Mouse (Mus musculus): ENCODE results near the gene Hist1h2bc. TPM values are rescaled to one million over a fixed set of nuclear protein-coding genes. Genes with fewer than 3 reads are reported as not detected.

Hist1h2bc gene
- polyA plus RNA-seq, 1 experiment from 2014 or later: 115 TPM

- whole genome bisulfite sequencing: 67% methylated on average over 15 of the region's 15 CpGs
- H3K9ac ChIP-seq (ENCODE audit: low read length): no peak overlapping the region
- H3K4me1 ChIP-seq (replicated peaks; ENCODE audit: control insufficient read depth, insufficient read depth): no peaks in the 10 kb centered on the region
- H3K9me3 ChIP-seq (ENCODE audit: control insufficient read depth, low read length): no peaks in the 10 kb centered on the region
- no peak overlapping the region for H3K27ac ChIP-seq (replicated peaks)
- TF ChIP-seq CTCF (IDR thresholded peaks at IDR 0.05; ENCODE audit: low read depth) (no peak), EP300 (optimal IDR thresholded peaks at IDR 0.05) (no peak)
- ATAC-seq (ENCODE audit: low FRiP score, low TSS enrichment) (no peak), DNase-seq (ENCODE audit: low spot score) (no peak)
- no peaks in the 10 kb centered on the region for H3K36me3 ChIP-seq (ENCODE audit: control insufficient read depth, insufficient read depth, low read length)
- no peak overlapping the region for H3K4me2 ChIP-seq (replicated peaks; ENCODE audit: low read depth)
- no peak overlapping the region for H3K4me3 ChIP-seq (ENCODE audit: low read depth, low read length)
- H3K27me3 ChIP-seq (ENCODE audit: control insufficient read depth, insufficient read depth, low read length): no peaks in the 10 kb centered on the region
Measured at GRCm38 (mm10) chr13:23696061-23696474, 12.1 kb downstream of the Hist1h2bc start.

DNA sequence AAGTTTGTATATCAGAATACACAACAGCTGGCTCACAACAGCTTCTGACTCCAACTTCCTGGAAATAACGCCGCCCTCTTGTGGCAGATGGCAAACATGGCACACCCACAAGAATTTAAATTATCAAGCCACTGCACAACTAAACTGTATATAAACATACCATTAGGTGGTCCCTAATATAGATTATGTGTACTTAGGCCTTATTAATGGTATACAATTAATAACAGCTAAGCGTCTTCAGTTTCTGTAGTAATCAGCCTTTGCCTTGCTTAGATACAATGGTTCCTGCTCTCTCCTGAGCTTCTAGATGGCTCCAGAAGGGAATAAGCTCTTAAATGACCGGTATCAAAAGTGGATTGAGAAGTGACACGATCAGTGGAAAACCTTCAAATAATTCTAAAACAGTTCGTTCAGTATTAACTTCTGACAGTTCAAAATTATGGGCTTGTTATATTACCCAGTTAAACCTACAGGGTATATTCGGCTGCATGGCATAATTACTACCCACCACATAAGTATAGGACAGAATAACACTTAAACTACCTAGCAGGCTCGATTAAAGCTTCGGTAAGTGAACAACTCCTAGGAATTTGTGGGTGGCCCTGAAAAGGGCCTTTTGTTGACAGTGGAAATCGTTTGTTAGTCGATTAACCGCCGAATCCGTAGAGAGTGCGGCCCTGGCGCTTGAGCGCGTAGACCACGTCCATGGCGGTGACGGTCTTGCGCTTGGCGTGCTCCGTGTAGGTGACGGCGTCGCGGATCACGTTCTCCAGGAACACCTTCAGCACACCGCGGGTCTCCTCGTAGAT, 13.7 kb downstream of the Hist1h2bc start:
- peak; percentile 3 for ATAC-seq (ENCODE audit: low FRiP score, low TSS enrichment)
- peak; percentile 70 for DNase-seq (ENCODE audit: low spot score)

GRCm38 (mm10) chr13:23698300-23698693, 14.3 kb downstream of the Hist1h2bc start, which contains the start of gene Hist1h4c:
Gene Hist1h4c, minus strand, starts transcription at chr13:23698454.
- WGBS: under 1% methylated on average over 17 of the region's 22 CpGs
- Histone ChIP-seq H3K4me2 (replicated peaks; ENCODE audit: low read depth) (peak within 1 kb of the TSS; percentile 63), H3K4me1 (replicated peaks; ENCODE audit: control insufficient read depth, insufficient read depth) (no peaks in the 10 kb centered on the region), H3K9me3 (ENCODE audit: control insufficient read depth, low read length) (no peaks in the 10 kb centered on the region), H3K36me3 (ENCODE audit: control insufficient read depth, insufficient read depth, low read length) (no peaks in the 10 kb centered on the region), H3K9ac (ENCODE audit: low read length) (peak within 1 kb of the TSS; percentile 61), H3K27me3 (ENCODE audit: control insufficient read depth, insufficient read depth, low read length) (no peaks in the 10 kb centered on the region), H3K27ac (replicated peaks) (peak within 1 kb of the TSS; percentile 77), H3K4me3 (ENCODE audit: low read depth, low read length) (peak within 1 kb of the TSS; percentile 40)
- TF ChIP-seq EP300 (optimal IDR thresholded peaks at IDR 0.05): peak; percentile 96
- peak; percentile 15; the same call in 1 of the 2 replicates for TF ChIP-seq CTCF (IDR thresholded peaks at IDR 0.05; ENCODE audit: low read depth)
- DNase-seq (ENCODE audit: low spot score): peak; percentile 96
- ATAC-seq (ENCODE audit: low FRiP score, low TSS enrichment): peak; percentile 95

More for the DNA sequence above, 13.7 kb downstream of the Hist1h2bc start:
- Histone ChIP-seq H3K4me3 (ENCODE audit: low read depth, low read length) (peak overlapping the region; percentile 40), H3K27ac (replicated peaks) (peak overlapping the region; percentile 77), H3K36me3 (ENCODE audit: control insufficient read depth, insufficient read depth, low read length) (no peaks in the 10 kb centered on the region), H3K9me3 (ENCODE audit: control insufficient read depth, low read length) (no peaks in the 10 kb centered on the region), H3K27me3 (ENCODE audit: control insufficient read depth, insufficient read depth, low read length) (no peaks in the 10 kb centered on the region), H3K9ac (ENCODE audit: low read length) (peak overlapping the region; percentile 61), H3K4me1 (replicated peaks; ENCODE audit: control insufficient read depth, insufficient read depth) (no peaks in the 10 kb centered on the region), H3K4me2 (replicated peaks; ENCODE audit: low read depth) (peak overlapping the region; percentile 63)
- TF ChIP-seq CTCF (IDR thresholded peaks at IDR 0.05; ENCODE audit: low read depth) (peak; percentile 88), EP300 (optimal IDR thresholded peaks at IDR 0.05) (no peak)
- under 1% methylated on average over 21 of the region's 32 CpGs for WGBS

GRCm38 (mm10) chr13:23698996-23699395, 15.0 kb downstream of the Hist1h2bc start:
- no peaks in the 10 kb centered on the region for H3K4me1 ChIP-seq (replicated peaks; ENCODE audit: control insufficient read depth, insufficient read depth)
- ATAC-seq (ENCODE audit: low FRiP score, low TSS enrichment) (no peak), DNase-seq (ENCODE audit: low spot score) (no peak)
- H3K36me3 ChIP-seq (ENCODE audit: control insufficient read depth, insufficient read depth, low read length): no peaks in the 10 kb centered on the region
- no peaks in the 10 kb centered on the region for H3K27me3 ChIP-seq (ENCODE audit: control insufficient read depth, insufficient read depth, low read length)
- H3K9ac ChIP-seq (ENCODE audit: low read length): 0 out of 2 replicates have a peak overlapping the region, but pooled peaks have one; percentile 28
- peak overlapping the region; percentile 45; the same call in 1 of the 2 replicates for H3K4me2 ChIP-seq (replicated peaks; ENCODE audit: low read depth)
- no peak for TF ChIP-seq EP300 (optimal IDR thresholded peaks at IDR 0.05)
- TF ChIP-seq CTCF (IDR thresholded peaks at IDR 0.05; ENCODE audit: low read depth): no peak
- no peaks in the 10 kb centered on the region for H3K9me3 ChIP-seq (ENCODE audit: control insufficient read depth, low read length)
- 45% methylated on average over 6 of the region's 6 CpGs for WGBS
- no peak overlapping the region for H3K4me3 ChIP-seq (ENCODE audit: low read depth, low read length)
- H3K27ac ChIP-seq (replicated peaks): no peak overlapping the region

DNA sequence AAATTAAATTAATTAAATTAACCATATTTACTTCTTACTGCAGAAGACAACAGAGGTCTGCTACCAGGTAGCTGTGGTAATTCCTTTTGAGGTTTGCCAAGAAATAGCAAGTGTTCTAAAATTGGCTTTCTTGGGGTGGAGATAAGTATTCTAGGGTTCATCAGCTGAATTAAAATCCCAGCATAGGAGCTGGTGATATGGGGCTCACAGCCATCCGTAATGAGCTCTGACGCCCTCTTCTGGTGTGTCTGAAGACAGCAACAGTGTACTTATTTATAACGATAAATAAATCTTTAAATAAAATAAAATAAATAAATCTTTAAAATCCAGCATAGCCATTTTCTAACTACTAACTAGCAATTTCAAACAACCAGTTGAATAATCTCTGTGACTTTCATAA, 15.8 kb downstream of the Hist1h2bc start:
- WGBS: 61% methylated on average over 3 of the region's 3 CpGs
- peak; percentile 30 for TF ChIP-seq CTCF (IDR thresholded peaks at IDR 0.05; ENCODE audit: low read depth)
- no peak for TF ChIP-seq EP300 (optimal IDR thresholded peaks at IDR 0.05)
- Histone ChIP-seq H3K4me2 (replicated peaks; ENCODE audit: low read depth) (no peak overlapping the region), H3K36me3 (ENCODE audit: control insufficient read depth, insufficient read depth, low read length) (no peaks in the 10 kb centered on the region), H3K4me3 (ENCODE audit: low read depth, low read length) (no peak overlapping the region), H3K27ac (replicated peaks) (no peak overlapping the region), H3K9me3 (ENCODE audit: control insufficient read depth, low read length) (no peaks in the 10 kb centered on the region), H3K27me3 (ENCODE audit: control insufficient read depth, insufficient read depth, low read length) (no peaks in the 10 kb centered on the region), H3K4me1 (replicated peaks; ENCODE audit: control insufficient read depth, insufficient read depth) (no peaks in the 10 kb centered on the region), H3K9ac (ENCODE audit: low read length) (no peak overlapping the region)
- ATAC-seq (ENCODE audit: low FRiP score, low TSS enrichment) (no peak), DNase-seq (ENCODE audit: low spot score) (no peak)

Measured in stomach, postnatal 0 days (tissue).